Comparison of ENCODE assay signal across 17 mouse cellular contexts in the genomic region with DNA sequence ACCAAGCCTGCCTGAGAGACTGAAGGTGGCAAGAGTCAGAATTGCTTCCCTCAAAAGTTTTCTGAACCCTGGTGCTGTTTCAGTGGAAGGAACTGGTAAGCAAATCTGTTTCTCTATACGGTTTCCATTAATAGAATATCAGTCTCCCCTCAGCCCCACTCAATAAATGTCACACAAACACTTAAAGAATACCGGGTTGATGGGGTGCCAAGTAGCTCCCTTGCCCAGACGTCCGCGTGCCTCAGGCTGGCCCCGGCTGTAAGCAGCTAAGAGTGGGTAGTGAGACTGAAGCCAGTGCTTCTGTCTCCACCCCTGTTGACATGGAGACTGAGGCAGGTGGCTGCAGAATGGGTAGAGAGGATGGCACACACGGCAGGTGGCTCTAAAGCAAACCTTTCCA. TPM values are rescaled to one million over a fixed set of nuclear protein-coding genes. Genes with fewer than 3 reads are reported as not detected.
A peak's percentile ranks its signal among the peaks of the same experiment; 100 is the strongest.
DNase-seq lines count a peak whose midpoint lies in the region; ATAC-seq and TF ChIP-seq lines count a peak whose summit lies in the region.
"Had no signal": no experiment of that assay in that cellular context is flagged by ENCODE, and none has a peak within 500 bp of the region (broad histone marks: within the 10 kb centered on the region; RNA-seq: fewer than 3 reads in every experiment).

No protein-coding gene starts in this region.

- no peak for TF ChIP-seq CTCF in gastrocnemius, adult 2 months (IDR thresholded peaks at IDR 0.05)
- TF ChIP-seq CTCF in hindbrain, postnatal 0 days (IDR thresholded peaks at IDR 0.05; ENCODE audit: low read depth), result no peak

- 34% methylated on average over 7 of the region's 7 CpGs for WGBS in hindbrain, postnatal 0 days
- 85% methylated on average over 7 of the region's 7 CpGs for WGBS in hindbrain, embryonic 10.5 days
- 26% methylated on average over 7 of the region's 7 CpGs for WGBS in forebrain, embryonic 16.5 days

- H3K4me3 ChIP-seq in gastrocnemius, adult 2 months, result no peak overlapping the region; the same call in 1 of the 2 replicates
- no peak overlapping the region for H3K4me3 ChIP-seq in hindbrain, postnatal 0 days (ENCODE audit: low read length)
- H3K4me3 ChIP-seq in hindbrain, embryonic 10.5 days, result no peak overlapping the region
- no peak overlapping the region for H3K4me3 ChIP-seq in brown adipose tissue, adult 24 weeks (ENCODE audit: insufficient read depth, low read depth, low read length)
- no peak overlapping the region for H3K4me3 ChIP-seq in forebrain, embryonic 16.5 days (replicated peaks; ENCODE audit: low read length)
- H3K4me3 ChIP-seq: embryonic facial prominence, embryonic 15.5 days had no signal

- ATAC-seq in hindbrain, postnatal 0 days, result no peak
- no peak for ATAC-seq in forebrain, embryonic 16.5 days
- ATAC-seq: intestine, embryonic 16.5 days; Patski had no signal

- H3K4me1 ChIP-seq in hindbrain, postnatal 0 days (ENCODE audit: insufficient read depth, low read length), result peaks cover 18% of the 10 kb centered on the region
- H3K4me1 ChIP-seq in hindbrain, embryonic 10.5 days (replicated peaks), result peaks cover 42% of the 10 kb centered on the region
- peaks cover 81% of the 10 kb centered on the region for H3K4me1 ChIP-seq in brown adipose tissue, adult 24 weeks (ENCODE audit: control insufficient read depth, insufficient read depth, insufficient read length, low read length)
- H3K4me1 ChIP-seq in forebrain, embryonic 16.5 days (replicated peaks; ENCODE audit: control insufficient read depth, insufficient read depth, low read length), result peaks cover 28% of the 10 kb centered on the region

- no peaks in the 10 kb centered on the region for H3K36me3 ChIP-seq in hindbrain, postnatal 0 days (ENCODE audit: insufficient read depth, low read length)
- H3K36me3 ChIP-seq in hindbrain, embryonic 10.5 days, result peaks cover 6% of the 10 kb centered on the region
- no peaks in the 10 kb centered on the region for H3K36me3 ChIP-seq in forebrain, embryonic 16.5 days (ENCODE audit: control insufficient read depth, insufficient read depth)
- H3K36me3 ChIP-seq: embryonic facial prominence, embryonic 15.5 days had no signal

- DNase-seq in gastrocnemius, adult 2 months, result peak; percentile 66
- DNase-seq in gastrocnemius, adult 18-20 months (ENCODE audit: low spot score), result no peak
- DNase-seq in hindbrain, postnatal 0 days (ENCODE audit: low spot score), result no peak
- DNase-seq in hindbrain, embryonic 10.5 days (ENCODE audit: low spot score), result no peak
- peak; percentile 53 for DNase-seq in lung, postnatal 14 days
- no peak for DNase-seq in adrenal gland, postnatal 14 days
- DNase-seq: cerebellum, adult 2 months; kidney, postnatal 14 days; left cerebral cortex, postnatal 4 days; midbrain, embryonic 14.5 days; thymus, postnatal 25 days had no signal

- no peaks in the 10 kb centered on the region for H3K9me3 ChIP-seq in hindbrain, postnatal 0 days (ENCODE audit: low read length)
- no peaks in the 10 kb centered on the region for H3K9me3 ChIP-seq in hindbrain, embryonic 10.5 days
- H3K9me3 ChIP-seq in forebrain, embryonic 16.5 days (ENCODE audit: control insufficient read depth, low read length), result no peaks in the 10 kb centered on the region
- H3K9me3 ChIP-seq: embryonic facial prominence, embryonic 15.5 days had no signal

- intact Hi-C loops in gastrocnemius, adult 2 months (cut with DNase I), result no loop called here

- H3K9ac ChIP-seq in hindbrain, postnatal 0 days (replicated peaks; ENCODE audit: low read length), result 0 out of 2 replicates have a peak overlapping the region, but pooled peaks have one; percentile 5
- no peak overlapping the region for H3K9ac ChIP-seq in forebrain, embryonic 16.5 days (replicated peaks; ENCODE audit: low read depth, low read length)
- H3K9ac ChIP-seq: embryonic facial prominence, embryonic 15.5 days had no signal

- no peaks in the 10 kb centered on the region for H3K27me3 ChIP-seq in hindbrain, postnatal 0 days (ENCODE audit: insufficient read depth, low read length)
- H3K27me3 ChIP-seq in hindbrain, embryonic 10.5 days (ENCODE audit: insufficient read depth, poor library complexity, severe bottlenecking), result no peaks in the 10 kb centered on the region
- H3K27me3 ChIP-seq in forebrain, embryonic 16.5 days (replicated peaks; ENCODE audit: control insufficient read depth, insufficient read depth, low read length), result no peaks in the 10 kb centered on the region
- H3K27me3 ChIP-seq: embryonic facial prominence, embryonic 15.5 days; Patski had no signal

- H3K4me2 ChIP-seq in hindbrain, postnatal 0 days (ENCODE audit: low read depth, low read length), result no peak overlapping the region
- no peak overlapping the region for H3K4me2 ChIP-seq in forebrain, embryonic 16.5 days (ENCODE audit: low read length)
- H3K4me2 ChIP-seq: embryonic facial prominence, embryonic 15.5 days; liver, embryonic 11.5 days had no signal

- peak overlapping the region; percentile 70 for H3K27ac ChIP-seq in gastrocnemius, adult 2 months
- no peak overlapping the region for H3K27ac ChIP-seq in hindbrain, postnatal 0 days
- H3K27ac ChIP-seq in hindbrain, embryonic 10.5 days, result no peak overlapping the region
- peak overlapping the region; percentile 20; the same call in 1 of the 2 replicates for H3K27ac ChIP-seq in brown adipose tissue, adult 24 weeks (replicated peaks; ENCODE audit: low read depth, low read length)
- H3K27ac ChIP-seq in forebrain, embryonic 16.5 days (ENCODE audit: low read length), result no peak overlapping the region
- H3K27ac ChIP-seq: embryonic facial prominence, embryonic 15.5 days had no signal

RNA-seq across cellular contexts. Expression of a gene that starts 30.6 kb away (rescaled TPM):
- 10 to 100 TPM; 18.1 to 28.4 TPM for total RNA-seq in gastrocnemius, adult 2 months (2021)
- 10 to 100 TPM; 19.6 to 20.9 TPM for total RNA-seq in gastrocnemius, adult 18-20 months (2021)
- 43.9 and 44.1 TPM in 2 replicates for total RNA-seq in hindbrain, postnatal 0 days (2014; rRNA removed)
- polyA plus RNA-seq in hindbrain, postnatal 0 days (2015; fragmentation: Nextera tagmentation; extraction: Ambion mirVana), result 7.6 TPM in 2 replicates
- 3.2 and 3.6 TPM in 2 replicates for polyA plus RNA-seq in hindbrain, embryonic 10.5 days (2016; fragmentation: Nextera tagmentation; extraction: Ambion mirVana)
- polyA plus RNA-seq in brown adipose tissue, adult 24 weeks (2012; ENCODE audit: insufficient read depth, insufficient read length, missing spikeins), result 20.3 and 21.8 TPM in 2 replicates
- polyA plus RNA-seq in forebrain, embryonic 16.5 days (2015; fragmentation: Nextera tagmentation; extraction: Ambion mirVana), result 13.7 and 14.4 TPM in 2 replicates
- 48.8 and 51.8 TPM in 2 replicates for total RNA-seq in adrenal gland, postnatal 14 days (2021)

Comparison
In these comparisons a context has a peak if more than half of its experiments do, and no peak if none do; other contexts are left out.
1. DNase-seq: peak in gastrocnemius, adult 2 months (single experiment) and lung, postnatal 14 days (single experiment); none in gastrocnemius, adult 18-20 months (single experiment), hindbrain, postnatal 0 days (single experiment), hindbrain, embryonic 10.5 days (single experiment) and adrenal gland, postnatal 14 days (single experiment).
2. H3K27ac ChIP-seq: peak in gastrocnemius, adult 2 months (single experiment) and brown adipose tissue, adult 24 weeks (single experiment); none in hindbrain, postnatal 0 days (single experiment), hindbrain, embryonic 10.5 days (single experiment) and forebrain, embryonic 16.5 days (single experiment).